Mouse (Mus musculus): Measurements from ENCODE around the gene Jmjd1c.

The Jmjd1c gene

DNA sequence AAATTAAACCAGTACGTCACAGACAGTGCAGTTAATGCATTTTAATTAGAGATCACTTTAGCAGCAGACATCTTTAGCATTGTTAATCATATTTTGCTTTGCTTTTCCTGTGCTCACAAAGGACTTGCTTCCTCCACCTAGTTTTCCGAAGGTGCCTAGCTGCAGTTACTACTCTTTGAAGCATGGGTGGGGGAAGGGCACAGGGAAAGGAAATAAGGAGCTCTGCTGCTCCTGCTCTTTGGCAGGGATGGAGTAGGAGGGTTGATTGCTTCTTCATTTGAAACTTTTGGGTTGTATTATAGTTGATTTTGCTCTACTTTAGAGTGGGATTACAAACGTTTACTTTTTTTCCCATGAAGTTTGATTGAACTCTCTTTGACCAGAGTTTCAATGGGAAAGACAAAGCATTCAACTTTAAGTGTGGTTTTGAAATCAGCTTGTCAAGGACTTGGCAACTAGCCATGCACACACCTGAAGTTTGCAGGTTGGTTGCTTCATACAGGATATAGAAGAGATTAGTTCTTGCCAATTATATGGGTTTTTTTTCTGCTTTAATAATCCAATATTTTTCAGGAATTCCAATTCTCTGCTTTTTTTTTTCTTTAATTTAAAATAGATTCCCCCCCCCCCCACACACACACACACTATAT lies 97.2 kb downstream of the Jmjd1c start:
- DNase-seq (ENCODE audit: low spot score) = no peak

DNA sequence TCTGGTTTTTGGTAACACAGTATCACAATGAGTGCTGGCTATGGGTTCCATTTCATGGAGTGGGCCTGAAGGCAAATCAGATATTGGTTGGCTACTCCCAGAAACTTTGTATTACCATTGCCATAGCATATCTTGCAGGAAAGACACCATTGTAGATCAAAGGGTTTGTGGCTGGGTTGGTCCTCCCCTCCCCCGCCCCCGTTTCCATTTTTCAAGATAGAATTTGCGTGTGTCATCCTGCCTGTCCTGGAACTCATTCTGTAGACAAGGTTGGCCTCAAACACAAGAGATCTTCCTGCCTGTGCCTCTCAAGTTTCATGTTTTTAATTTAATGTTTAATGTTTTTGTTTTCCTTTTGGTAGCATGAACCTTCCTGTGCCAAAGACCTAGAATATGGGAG lies 98.1 kb downstream of the Jmjd1c start:
- DNase-seq (ENCODE audit: low spot score) = no peak

DNA sequence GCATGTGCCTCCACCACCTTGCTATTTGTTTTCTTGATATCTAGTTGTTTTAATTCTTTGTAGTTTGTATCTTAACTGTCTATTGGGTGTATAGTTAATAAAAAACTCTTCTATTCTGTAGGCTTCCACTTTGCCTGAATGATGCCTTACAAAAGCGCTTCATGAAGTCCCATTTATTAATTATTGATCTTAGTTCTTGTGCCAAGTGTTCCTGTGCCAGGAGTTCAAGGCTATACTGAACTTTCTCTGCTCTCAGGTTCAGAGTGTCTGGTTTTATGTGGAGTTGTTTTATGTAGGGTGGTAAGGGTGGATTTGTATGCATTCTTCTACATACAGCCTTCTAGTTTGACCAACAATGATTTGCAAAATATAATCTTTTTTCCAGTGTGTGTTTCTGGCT lies 99.7 kb downstream of the Jmjd1c start:
- DNase-seq (ENCODE audit: low spot score) = no peak

DNA sequence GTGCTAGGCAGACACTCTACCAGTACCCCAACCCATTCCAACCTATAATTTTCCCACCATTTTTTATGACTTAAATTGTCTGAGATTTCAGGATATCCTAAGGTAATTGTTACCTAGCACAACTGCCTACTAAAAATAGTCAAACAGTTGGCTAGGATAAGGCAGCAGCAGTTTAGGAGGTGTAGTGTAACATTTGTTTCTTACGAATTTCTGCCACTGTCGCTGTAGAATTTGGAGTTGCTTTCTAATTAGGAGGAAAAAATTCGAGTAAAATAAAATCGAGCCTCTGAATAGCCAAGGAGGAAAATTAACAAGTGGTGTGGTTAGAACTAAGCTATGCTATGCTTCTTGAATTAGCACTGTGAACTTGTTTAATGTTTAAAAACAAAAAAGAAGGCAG lies 101.3 kb downstream of the Jmjd1c start:
- no peak for DNase-seq (ENCODE audit: low spot score)

DNA sequence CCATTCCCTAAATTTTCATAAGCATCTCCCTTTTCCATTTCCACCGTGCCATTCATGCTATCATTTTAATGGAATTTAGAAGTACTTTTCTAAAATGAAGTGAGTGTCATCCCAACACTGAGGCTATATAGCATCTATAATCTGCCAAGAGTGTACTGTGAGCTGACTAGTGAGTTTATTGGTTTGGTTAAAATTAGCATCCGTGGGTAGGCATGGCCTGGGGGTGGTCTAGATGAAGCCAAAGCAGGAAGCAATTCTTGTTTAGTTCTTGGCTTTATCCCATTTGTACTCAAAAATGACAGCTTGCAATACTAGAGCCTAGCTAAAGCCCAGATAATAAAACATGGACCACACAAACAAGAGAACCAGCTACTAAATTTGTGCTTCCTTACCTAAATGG lies 101.9 kb downstream of the Jmjd1c start:
- no peak for DNase-seq (ENCODE audit: low spot score)

DNA sequence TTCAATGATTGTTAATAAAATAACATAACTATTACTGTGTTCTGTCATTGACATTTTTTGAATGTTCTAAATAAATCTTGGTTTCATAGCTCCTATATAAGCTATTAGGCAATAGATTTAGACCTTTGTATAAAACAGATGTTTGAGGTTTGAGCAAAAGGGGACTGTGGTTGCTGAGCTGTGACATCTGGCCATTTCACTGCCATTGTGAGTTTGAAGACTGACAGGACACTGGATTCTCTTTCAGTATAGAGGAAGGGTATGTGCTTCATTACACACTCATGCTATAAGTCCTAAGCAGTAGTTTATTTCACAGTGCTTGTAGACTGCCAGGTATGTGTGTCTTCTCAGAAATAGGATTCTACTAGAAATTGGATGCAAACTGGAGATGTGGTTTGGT lies 105.8 kb downstream of the Jmjd1c start:
- DNase-seq (ENCODE audit: low spot score) = no peak

DNA sequence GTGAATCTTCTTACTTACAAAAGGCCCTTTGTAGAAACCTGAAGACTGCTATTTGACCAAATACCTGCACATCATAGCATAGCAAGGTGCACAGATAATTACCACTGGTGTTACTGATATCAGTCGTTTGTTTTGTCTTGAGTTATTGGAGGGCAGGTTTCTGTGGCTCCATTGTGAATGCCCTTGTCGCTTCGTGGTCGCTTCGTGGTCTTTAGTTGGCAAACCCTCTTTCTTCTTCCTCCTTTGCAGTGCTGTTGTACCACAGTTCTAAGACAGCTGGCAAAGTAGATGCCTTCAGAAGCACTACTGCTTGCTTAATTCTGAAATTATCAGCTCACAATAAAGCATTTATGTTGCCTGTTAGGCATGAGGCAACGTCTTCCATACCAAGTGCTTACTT lies 106.5 kb downstream of the Jmjd1c start:
- DNase-seq (ENCODE audit: low spot score) = no peak

DNA sequence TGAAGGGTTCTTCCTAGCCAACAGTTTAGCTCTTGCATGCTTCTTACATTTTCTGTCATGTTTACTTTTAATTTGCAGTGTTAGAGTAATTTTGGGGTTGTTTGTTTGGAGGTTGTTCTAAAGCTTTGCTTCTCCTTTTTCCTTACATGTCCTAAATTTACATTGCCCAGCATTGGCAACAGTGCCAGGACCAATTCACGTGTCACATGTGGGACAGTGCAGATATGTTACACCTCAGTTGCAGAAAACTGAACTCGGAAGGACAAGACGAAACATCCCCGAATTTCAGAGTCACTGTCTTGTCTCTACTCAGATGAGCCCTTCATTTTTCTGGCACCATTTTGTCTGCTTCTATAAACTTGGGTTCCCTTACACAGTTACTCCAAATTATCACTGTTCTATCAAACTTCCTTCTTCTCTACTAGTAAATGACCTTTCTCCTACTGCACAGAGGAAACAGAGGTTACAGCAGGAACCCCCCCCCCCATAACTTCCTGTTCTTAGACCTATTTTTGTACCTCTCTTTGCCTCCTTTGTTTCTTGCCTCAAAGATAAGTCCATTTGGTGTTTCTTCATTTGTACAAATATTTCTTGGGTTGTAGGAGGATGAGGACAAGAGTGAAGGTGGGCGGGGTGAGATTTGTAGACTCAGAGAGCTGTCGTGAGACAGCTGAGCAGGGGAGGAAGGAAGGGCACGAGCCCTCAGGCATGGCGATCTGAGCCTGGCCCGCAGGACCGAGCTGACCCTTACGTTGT lies 108.9 kb downstream of the Jmjd1c start:
- DNase-seq (ENCODE audit: low spot score) = no peak

DNA sequence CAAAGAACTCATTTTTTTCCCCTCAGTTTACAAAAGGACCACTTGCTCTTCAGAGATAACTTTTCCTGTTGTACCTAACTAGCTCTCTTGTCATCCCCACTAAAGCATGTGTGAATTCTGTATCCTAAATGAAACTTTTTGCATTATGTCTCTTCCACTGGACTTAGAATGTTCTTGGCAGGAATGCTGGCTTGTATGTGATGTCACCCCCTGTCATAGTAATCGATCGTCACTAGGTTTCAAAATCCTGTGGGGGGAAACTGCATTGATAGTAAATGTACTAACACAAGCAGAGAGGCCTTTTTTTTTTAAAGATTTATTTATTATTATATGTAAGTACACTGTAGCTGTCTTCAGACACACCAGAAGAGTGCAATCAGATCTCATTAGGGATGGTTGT lies 112.0 kb downstream of the Jmjd1c start:
- DNase-seq (ENCODE audit: low spot score) = no peak

DNA sequence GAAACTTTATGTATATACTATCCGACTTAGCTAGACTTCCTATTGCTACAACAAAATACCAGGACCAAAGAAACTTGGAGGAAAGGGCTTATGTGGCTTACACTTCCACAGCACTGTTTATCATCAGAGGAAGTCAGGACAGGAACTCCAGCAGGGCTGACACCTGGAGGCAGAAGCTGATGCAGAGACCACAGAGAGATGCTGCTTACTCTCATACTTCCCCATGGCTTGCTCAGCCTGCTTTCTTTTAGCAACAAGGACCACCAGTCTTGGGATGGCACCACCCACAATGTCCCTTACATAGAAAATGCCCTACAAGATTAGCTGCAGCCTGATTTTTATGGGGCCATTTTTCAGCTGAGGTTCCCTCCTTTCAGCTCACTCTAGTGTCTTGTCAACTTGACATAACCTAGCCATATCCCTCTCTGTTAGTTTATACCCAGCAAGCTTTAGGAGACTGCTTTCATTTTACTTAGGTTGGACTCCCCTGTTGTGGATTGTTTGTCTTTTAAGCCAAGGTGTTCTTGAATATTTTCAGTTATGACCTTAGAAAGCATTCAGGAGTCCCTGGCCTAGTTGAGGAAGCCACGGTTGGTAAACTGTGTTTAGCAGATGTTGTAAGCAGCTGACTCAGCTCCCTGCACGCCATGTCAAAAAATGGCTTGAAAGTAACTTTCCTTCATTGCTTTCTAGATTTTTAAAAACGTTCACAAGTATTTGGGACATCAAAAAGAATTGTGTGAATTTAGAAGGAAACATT lies 114.2 kb downstream of the Jmjd1c start:
- DNase-seq (ENCODE audit: low spot score) = no peak

DNA sequence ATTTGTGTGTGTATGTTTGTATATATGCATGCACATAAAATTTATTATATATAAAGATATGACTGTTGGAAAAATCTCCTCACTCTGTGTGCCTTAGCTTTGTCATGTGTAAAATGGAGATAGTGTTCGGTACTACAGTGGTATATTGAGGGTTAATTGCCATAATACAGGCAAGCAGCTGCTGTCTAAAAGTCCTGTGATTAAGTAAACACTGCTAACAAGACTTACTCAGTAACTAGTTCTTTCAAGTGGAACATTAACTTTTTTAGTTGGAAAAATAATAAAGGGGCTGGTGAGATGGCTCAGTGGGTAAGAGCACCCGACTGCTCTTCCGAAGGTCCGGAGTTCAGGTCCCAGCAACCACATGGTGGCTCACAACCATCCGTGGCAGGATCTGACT lies 116.1 kb downstream of the Jmjd1c start:
- no peak for DNase-seq (ENCODE audit: low spot score)

DNA sequence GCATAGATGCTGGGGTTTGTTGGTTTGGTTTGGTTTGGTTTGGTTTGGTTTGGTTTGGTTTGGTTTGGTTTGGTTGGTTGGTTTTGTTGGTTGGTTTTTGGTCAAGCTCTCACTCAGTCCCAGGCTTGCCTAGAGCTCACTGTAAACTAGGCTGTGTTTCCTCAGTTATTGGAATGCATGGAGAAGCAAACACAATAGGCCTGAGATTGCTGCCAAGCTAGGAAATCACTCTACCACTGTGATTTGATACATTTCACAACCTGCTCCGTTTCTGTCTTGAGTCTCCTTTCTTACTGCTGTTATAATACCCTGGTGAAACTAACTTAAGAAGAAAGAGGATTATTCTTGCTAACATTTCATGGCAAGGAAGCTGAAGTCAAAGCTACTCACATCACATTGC lies 117.8 kb downstream of the Jmjd1c start:
- no peak for DNase-seq (ENCODE audit: low spot score)

DNA sequence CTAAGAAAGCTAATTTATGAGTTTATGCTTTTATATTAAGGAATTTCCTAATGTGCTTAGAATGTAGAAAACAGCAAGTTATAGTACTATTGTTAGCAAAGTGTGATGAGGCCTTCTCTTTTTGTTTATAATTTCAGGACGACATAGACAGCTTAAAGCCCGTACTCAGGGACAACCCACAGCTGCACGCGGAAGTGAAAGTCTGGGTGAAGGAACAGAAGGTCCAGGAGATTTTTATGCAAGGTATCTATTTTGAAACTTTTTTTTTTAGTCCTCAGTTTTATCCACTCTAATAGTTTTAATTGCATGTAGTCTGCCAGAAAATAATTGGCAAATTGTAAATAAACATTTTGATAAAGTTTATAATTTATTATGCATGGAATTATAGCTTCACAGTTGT lies 119.2 kb downstream of the Jmjd1c start:
- DNase-seq (ENCODE audit: low spot score) = no peak

DNA sequence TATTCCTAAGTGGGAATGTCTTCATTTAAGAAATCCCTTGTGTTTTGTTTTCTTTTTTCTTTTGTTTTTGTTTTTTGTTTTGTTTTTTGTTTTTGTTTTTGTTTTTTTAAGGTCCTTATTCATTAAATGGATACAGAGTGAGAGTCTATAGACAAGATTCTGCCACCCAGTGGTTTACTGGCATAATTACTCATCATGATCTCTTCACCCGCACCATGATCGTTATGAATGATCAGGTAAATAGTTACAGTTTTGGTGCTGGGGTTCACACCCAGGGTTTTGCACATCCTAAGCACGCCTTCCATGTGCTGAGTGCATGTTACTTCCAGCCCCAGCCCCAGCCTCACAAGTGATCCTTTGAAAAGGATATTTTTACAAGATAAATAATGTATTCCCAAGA lies 120.9 kb downstream of the Jmjd1c start:
- DNase-seq (ENCODE audit: low spot score) = no peak

DNA sequence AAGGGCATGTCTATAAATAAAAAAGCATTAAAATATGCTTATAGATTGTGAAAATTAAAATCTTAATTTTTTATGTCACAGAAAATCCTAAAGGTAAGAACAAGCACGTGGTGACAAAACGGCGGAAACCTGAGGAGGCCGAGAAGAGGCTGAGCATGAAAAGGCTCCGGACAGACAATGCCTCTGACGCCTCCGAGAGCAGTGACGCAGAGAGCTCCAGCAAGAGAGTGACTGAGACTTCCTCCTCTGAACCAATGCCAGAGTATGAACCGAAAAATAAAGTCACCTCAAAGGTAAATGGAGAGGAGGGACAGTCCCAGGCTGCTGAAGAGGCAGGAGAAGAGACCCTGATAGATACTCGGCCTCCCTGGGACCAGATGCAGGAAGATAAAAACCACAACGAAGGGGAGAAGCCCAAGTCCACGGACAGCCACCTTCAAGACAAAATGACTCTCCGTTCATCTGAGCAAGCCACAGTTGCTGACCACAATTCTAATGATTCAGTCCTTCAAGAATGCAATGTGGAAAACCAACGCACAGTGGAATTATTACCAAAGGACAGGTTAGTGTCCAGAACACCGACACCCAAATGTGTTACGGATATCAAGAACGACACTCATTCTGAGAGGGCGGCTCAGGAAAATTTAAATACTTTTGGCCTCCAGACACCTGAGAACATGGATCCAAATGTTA lies 123.1 kb downstream of the Jmjd1c start:
- DNase-seq (ENCODE audit: low spot score) = no peak

DNA sequence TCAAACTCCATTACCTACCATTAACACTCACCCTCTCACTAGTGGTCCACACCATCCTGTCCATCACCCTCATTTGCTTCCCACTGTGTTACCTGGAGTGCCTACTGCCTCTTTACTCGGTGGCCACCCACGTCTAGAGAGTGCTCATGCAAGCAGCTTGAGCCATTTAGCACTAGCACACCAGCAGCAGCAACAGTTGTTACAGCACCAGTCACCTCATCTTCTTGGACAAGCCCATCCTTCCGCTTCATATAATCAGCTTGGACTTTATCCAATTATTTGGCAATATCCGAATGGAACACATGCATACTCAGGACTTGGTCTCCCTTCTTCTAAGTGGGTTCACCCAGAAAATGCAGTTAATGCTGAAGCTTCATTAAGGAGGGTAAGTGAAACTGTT lies 124.3 kb downstream of the Jmjd1c start:
- no peak for DNase-seq (ENCODE audit: low spot score)

DNA sequence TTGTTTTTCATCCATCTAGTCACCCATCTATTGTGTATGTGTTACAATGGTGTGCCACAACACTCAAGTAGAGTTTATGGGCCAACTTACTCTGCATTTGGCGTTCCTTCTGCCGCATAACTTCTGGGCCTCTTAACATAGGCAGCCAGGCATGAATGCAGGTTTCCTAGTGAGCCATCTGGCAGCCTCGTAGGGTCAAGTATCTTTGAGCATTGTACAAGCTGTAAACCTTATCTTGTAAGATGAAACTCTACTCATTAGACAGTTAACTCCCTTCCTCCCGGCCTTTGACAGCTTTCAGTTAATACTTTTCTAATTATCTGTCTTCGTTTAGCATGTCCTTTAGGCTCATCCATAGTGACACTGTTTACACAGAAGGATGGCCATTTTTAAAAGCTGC lies 125.4 kb downstream of the Jmjd1c start:
- no peak for DNase-seq (ENCODE audit: low spot score)

DNA sequence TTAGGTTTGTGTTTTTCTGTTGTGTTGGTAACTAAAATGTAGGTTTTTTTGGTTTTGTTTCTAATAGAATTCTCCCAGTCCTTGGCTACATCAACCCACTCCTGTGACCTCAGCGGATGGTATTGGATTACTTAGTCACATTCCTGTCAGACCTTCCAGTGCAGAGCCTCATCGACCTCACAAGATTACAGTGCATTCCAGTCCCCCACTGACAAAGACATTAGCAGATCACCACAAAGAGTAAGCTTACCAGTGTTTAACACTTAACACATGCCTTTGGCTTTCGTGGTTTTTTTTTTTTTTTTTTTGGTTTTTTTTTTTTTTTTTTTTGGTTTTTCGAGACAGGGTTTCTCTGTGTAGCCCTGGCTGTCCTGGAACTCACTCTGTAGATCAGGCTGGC lies 128.0 kb downstream of the Jmjd1c start:
- DNase-seq (ENCODE audit: low spot score) = no peak

DNA sequence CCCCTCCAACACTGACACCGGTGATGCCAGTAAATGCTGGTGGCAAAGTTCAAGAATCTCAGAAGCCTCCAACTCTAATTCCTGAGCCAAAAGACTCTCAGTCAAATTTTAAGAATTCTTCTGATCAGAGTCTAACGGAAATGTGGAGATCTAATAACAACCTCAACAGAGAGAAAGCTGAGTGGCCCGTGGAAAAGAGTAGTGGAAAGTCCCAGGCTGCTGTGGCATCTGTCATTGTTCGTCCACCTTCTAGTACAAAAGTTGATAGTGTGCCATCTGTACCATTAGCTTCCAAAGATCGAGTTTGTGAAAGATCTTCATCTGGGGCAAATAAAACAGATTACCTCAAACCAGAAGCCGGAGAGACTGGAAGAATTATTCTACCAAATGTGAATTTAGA lies 129.6 kb downstream of the Jmjd1c start:
- DNase-seq (ENCODE audit: low spot score) = no peak

DNA sequence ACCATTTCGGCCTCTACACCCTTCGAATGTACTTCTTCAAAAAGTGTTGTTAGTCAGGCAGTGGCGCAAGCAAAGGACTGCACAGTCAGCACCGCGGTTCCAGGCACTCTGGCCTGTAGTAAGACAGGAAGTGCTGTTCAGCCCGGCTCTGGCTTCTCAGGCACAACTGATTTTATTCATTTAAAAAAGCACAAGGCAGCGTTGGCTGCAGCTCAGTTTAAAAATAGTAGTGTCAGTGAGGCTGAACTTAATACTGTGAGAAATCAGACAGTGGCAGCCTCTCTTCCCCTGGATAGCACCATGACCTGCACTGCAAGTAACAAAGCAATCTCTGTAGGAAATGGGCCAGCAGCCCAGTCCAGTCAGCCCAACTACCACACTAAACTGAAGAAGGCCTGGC lies 130.2 kb downstream of the Jmjd1c start:
- no peak for DNase-seq (ENCODE audit: low spot score)

DNA sequence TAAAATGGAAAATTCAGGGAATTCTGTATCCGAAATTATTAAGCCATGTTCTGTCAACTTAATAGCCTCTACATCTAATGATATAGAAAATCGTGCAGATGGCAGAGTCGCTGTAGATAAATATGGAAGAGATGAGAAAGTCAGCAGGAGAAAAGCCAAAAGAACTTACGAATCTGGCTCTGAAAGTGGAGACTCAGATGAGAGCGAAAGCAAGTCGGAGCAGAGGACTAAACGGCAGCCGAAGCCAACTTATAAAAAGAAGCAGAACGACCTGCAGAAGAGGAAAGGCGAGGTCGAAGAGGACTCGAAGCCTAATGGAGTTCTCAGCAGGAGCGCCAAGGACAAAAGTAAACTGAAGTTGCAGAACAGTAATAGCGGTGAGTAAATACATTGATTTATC lies 130.6 kb downstream of the Jmjd1c start:
- DNase-seq (ENCODE audit: low spot score) = no peak

DNA sequence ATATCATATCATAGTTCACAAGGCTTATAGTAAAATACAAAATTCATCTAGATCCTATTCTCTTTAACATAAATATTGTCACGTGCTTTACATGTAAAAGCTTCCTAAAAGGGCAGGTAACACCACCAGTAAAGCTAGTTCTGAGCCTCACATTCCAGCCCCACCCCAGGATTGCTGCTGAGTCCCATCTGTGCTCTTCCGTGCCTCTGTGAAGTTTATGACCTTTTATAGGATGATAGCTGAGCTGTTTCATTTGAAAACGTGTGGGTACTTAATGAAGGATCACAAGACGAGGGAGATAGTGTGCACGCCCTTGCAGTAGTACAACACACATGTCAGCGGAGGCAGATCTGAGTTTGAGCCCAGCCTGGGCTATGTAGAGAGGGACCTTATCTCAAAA lies 134.5 kb downstream of the Jmjd1c start:
- DNase-seq (ENCODE audit: low spot score) = no peak

DNA sequence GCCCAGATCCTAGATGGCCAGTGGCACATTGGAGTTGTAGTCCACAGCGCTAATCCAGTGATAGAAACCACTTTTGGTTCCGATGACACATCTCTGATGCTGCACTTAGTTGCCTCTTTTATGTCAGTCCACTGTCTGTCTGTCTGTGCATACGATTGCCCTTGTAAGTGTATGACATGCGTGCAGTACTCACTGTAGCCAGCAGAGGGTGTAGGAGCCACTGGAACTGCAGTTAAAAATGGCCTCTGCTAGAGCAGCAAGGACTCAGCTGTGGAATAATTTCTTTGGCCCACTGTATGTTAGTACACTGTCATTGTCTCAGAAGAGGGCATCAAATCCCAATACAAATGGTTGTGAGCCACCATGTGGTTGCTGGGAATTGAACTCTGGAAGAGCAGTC lies 151.2 kb downstream of the Jmjd1c start:
- no peak for DNase-seq (ENCODE audit: low spot score)
